Mouse (Mus musculus) stomach, embryonic 14.5 days (tissue): ENCODE results near the gene Ccdc88b. TPM values are rescaled to one million over a fixed set of nuclear protein-coding genes. Genes with fewer than 3 reads are reported as not detected.
"Not testable (repeated sequence)": the region's sequence is repeated elsewhere in the genome, so short reads cannot be mapped to it uniquely, and the experiment has no call there.

Source experiments
- ATAC-seq: fragments of 200-750 bp; cut with Nextera tagmentation; 2 replicates; pipeline ENCODE4 v1.8.0; 2017; ENCODE audit warnings: low read depth, moderate TSS enrichment; ENCODE audit not compliant: insufficient number of reproducible peaks, insufficient read depth, low FRiP score
- H3K27ac ChIP-seq: fragments of 300-500 bp; sonication (generic); 2 replicates; pipeline ENCODE4 v1.5.1; 2014; ENCODE audit warnings: mild to moderate bottlenecking, low read length, moderate library complexity, mixed read lengths
- H3K27me3 ChIP-seq: fragments of 300-500 bp; sonication (generic); 2 replicates; pipeline ENCODE4 v1.6.1; 2014; ENCODE audit warnings: low read length, control low read depth, mixed read lengths; ENCODE audit not compliant: control insufficient read depth, insufficient read depth
- H3K36me3 ChIP-seq: fragments of 300-500 bp; sonication (generic); 2 replicates; pipeline ENCODE4 v1.6.1; 2014; ENCODE audit warnings: mild to moderate bottlenecking, control low read depth, low read length, moderate library complexity, mixed read lengths; ENCODE audit not compliant: control insufficient read depth, insufficient read depth
- H3K4me1 ChIP-seq: fragments of 300-500 bp; sonication (generic); 2 replicates; pipeline ENCODE4 v1.6.1; 2014; ENCODE audit warnings: low read length, control low read depth, mixed read lengths; ENCODE audit not compliant: control insufficient read depth, insufficient read depth
- H3K4me2 ChIP-seq: fragments of 300-500 bp; sonication (generic); replicated peaks from 2 replicates; pipeline ENCODE4 v1.6.1; 2014; ENCODE audit warnings: low read depth, low read length, control low read depth
- H3K4me3 ChIP-seq: fragments of 300-500 bp; sonication (generic); 2 replicates; pipeline ENCODE4 v1.5.1; 2014; ENCODE audit warnings: low read depth, low read length, control low read depth
- H3K9ac ChIP-seq: fragments of 300-500 bp; sonication (generic); replicated peaks from 2 replicates; pipeline ENCODE4 v1.6.1; 2014; ENCODE audit warnings: low read depth, mild to moderate bottlenecking, control low read depth, low read length, moderate library complexity, mixed read lengths
- H3K9me3 ChIP-seq: fragments of 300-500 bp; sonication (generic); 2 replicates; pipeline ENCODE4 v1.6.1; 2016; ENCODE audit warnings: low read depth, low read length, control low read depth; ENCODE audit not compliant: control insufficient read depth
- WGBS: fragments of 180-500 bp; shearing (Covaris S2); extraction: QIAGEN DNeasy Blood & Tissue Kit; methylation state at CpG from one replicate; pipeline ENCODE4 v1.1.7; 2014; 5-methylcytosine and 5-hydroxymethylcytosine counted together
- polyA plus RNA-seq: library from polyadenylated mRNA; unstranded; fragments of >200 nt; fragmentation: Nextera tagmentation; extraction: Ambion mirVana; gene quantifications from 2 replicates; pipeline ENCODE4 v1.2.1, GENCODE M21; 2014

Gene Ccdc88b
- polyA plus RNA-seq: 0.59 and 0.80 TPM in 2 replicates

GRCm38 (mm10) chr19:6858031-6858430 lies at the start of gene Ccdc88b:
Ccdc88b (minus strand) TSS chr19:6858211.
- no peak within 1 kb of the TSS for H3K9ac ChIP-seq
- H3K36me3 ChIP-seq: no peaks in the 10 kb centered on the region
- H3K27ac ChIP-seq: no peak within 1 kb of the TSS; the same call in 1 of the 2 replicates
- WGBS: 76% methylated on average over 7 of the region's 7 CpGs
- H3K4me3 ChIP-seq: no peak within 1 kb of the TSS
- no peak for ATAC-seq
- no peaks in the 10 kb centered on the region for H3K9me3 ChIP-seq
- no peak within 1 kb of the TSS for H3K4me2 ChIP-seq
- 0 out of 2 replicates have a peak, but pooled peaks cover 9% of the 10 kb centered on the region for H3K4me1 ChIP-seq
- H3K27me3 ChIP-seq: no peaks in the 10 kb centered on the region

GRCm38 (mm10) chr19:6907094-6907493 lies 49.1 kb upstream of the Ccdc88b start:
- H3K36me3 ChIP-seq: peaks cover 27% of the 10 kb centered on the region
- H3K4me2 ChIP-seq: no peak overlapping the region
- no peak for ATAC-seq
- H3K27ac ChIP-seq: no peak overlapping the region
- no peak overlapping the region for H3K4me3 ChIP-seq
- H3K9ac ChIP-seq: no peak overlapping the region
- H3K4me1 ChIP-seq: peaks cover 20% of the 10 kb centered on the region; the same call in 1 of the 2 replicates
- 87% methylated on average over 8 of the region's 8 CpGs for WGBS
- no peaks in the 10 kb centered on the region for H3K27me3 ChIP-seq
- no peaks in the 10 kb centered on the region for H3K9me3 ChIP-seq

- Histone ChIP-seq H3K36me3 (peaks cover 18% of the 10 kb centered on the region), H3K27ac (no peak overlapping the region), H3K4me1 (peaks cover 17% of the 10 kb centered on the region; the same call in 1 of the 2 replicates), H3K9me3 (no peaks in the 10 kb centered on the region), H3K4me2 (no peak overlapping the region), H3K4me3 (no peak overlapping the region), H3K9ac (no peak overlapping the region), H3K27me3 (no peaks in the 10 kb centered on the region)
- no peak for ATAC-seq
- 87% methylated on average over 3 of the region's 3 CpGs for WGBS
These were observed 48.2 kb upstream of the Ccdc88b start for GRCm38 (mm10) chr19:6906199-6906598.

- ATAC-seq: no peak
- H3K4me2 ChIP-seq: no peak overlapping the region
- WGBS: 89% methylated on average over 11 of the region's 11 CpGs
- peaks cover 14% of the 10 kb centered on the region; the same call in 1 of the 2 replicates for H3K4me1 ChIP-seq
- no peak overlapping the region for H3K27ac ChIP-seq
- no peak overlapping the region for H3K9ac ChIP-seq
- H3K4me3 ChIP-seq: no peak overlapping the region
- peaks cover 17% of the 10 kb centered on the region for H3K36me3 ChIP-seq
- no peaks in the 10 kb centered on the region for H3K27me3 ChIP-seq
- H3K9me3 ChIP-seq: no peaks in the 10 kb centered on the region
These were observed 47.6 kb upstream of the Ccdc88b start for GRCm38 (mm10) chr19:6905498-6906159.

GRCm38 (mm10) chr19:6904846-6905245 lies 46.8 kb upstream of the Ccdc88b start:
- H3K27ac ChIP-seq: no peak overlapping the region
- H3K9me3 ChIP-seq: peaks cover 3% of the 10 kb centered on the region; the same call in 1 of the 2 replicates
- H3K9ac ChIP-seq: no peak overlapping the region
- no peak overlapping the region for H3K4me3 ChIP-seq
- ATAC-seq: no peak
- no peaks in the 10 kb centered on the region for H3K27me3 ChIP-seq
- H3K4me2 ChIP-seq: no peak overlapping the region
- H3K4me1 ChIP-seq: peaks cover 14% of the 10 kb centered on the region; the same call in 1 of the 2 replicates
- peaks cover 17% of the 10 kb centered on the region for H3K36me3 ChIP-seq
- WGBS: 79% methylated on average over 2 of the region's 2 CpGs

GRCm38 (mm10) chr19:6903031-6903430 lies 45.0 kb upstream of the Ccdc88b start:
- 93% methylated on average over 1 of the region's 1 CpGs for WGBS
- ATAC-seq: no peak
- no peaks in the 10 kb centered on the region for H3K27me3 ChIP-seq
- peaks cover 3% of the 10 kb centered on the region; the same call in 1 of the 2 replicates for H3K9me3 ChIP-seq
- no peak overlapping the region for H3K4me2 ChIP-seq
- H3K4me3 ChIP-seq: no peak overlapping the region
- H3K9ac ChIP-seq: no peak overlapping the region
- no peak overlapping the region for H3K27ac ChIP-seq
- peaks cover 7% of the 10 kb centered on the region; the same call in 1 of the 2 replicates for H3K4me1 ChIP-seq
- H3K36me3 ChIP-seq: peaks cover 17% of the 10 kb centered on the region

GRCm38 (mm10) chr19:6899641-6900040 lies 41.6 kb upstream of the Ccdc88b start:
- no peaks in the 10 kb centered on the region for H3K27me3 ChIP-seq
- ATAC-seq: no peak
- WGBS: 80% methylated on average over 4 of the region's 4 CpGs
- H3K9me3 ChIP-seq: peaks cover 3% of the 10 kb centered on the region; the same call in 1 of the 2 replicates
- H3K4me2 ChIP-seq: no peak overlapping the region
- no peak overlapping the region for H3K27ac ChIP-seq
- H3K4me3 ChIP-seq: no peak overlapping the region
- no peak overlapping the region for H3K9ac ChIP-seq
- H3K4me1 ChIP-seq: no peaks in the 10 kb centered on the region
- H3K36me3 ChIP-seq: no peaks in the 10 kb centered on the region

- ATAC-seq, H3K4me3 ChIP-seq: not testable (repeated sequence)
- WGBS: 88% methylated on average over 18 of the region's 18 CpGs
These were observed 37.7 kb upstream of the Ccdc88b start for GRCm38 (mm10) chr19:6895608-6896305.

More at GRCm38 (mm10) chr19:6895608-6896305, 37.7 kb upstream of the Ccdc88b start:
- H3K9ac ChIP-seq, H3K27me3 ChIP-seq, H3K36me3 ChIP-seq, H3K4me2 ChIP-seq, H3K9me3 ChIP-seq, H3K4me1 ChIP-seq, H3K27ac ChIP-seq: not testable (repeated sequence)
